Mouse (Mus musculus) layer of hippocampus, postnatal 14 days (tissue): ENCODE measurements around the gene Skida1. TPM values are rescaled to one million over a fixed set of nuclear protein-coding genes. Genes with fewer than 3 reads are reported as not detected.

Experiments
- DNase-seq, 2 experiments: peaks; one replicate each; pipeline ENCODE4 v3.0.0; 2021 to 2022; ENCODE audit warnings: low spot score in 2 of 2, mixed read lengths in 1 of 2
- microRNA-seq, 2 experiments: library from miRNA; unstranded; fragments of <30 nt; microRNA quantifications; one replicate each; pipeline ENCODE4 v1.2.0; 2021
- total RNA-seq, 2 experiments: library from RNA; stranded (reverse); gene quantifications; 2 replicates each; pipeline ENCODE4 v1.2.3; 2021

The Skida1 gene
- total RNA-seq, 2 experiments from 2014 or later, result 15.4 to 16.8 TPM

- no peak for DNase-seq
Measured at GRCm38 (mm10) chr2:18025116-18025515, 23.7 kb downstream of the Skida1 start.

- DNase-seq, result no peak
Measured at GRCm38 (mm10) chr2:18022886-18023285, 26.0 kb downstream of the Skida1 start.

GRCm38 (mm10) chr2:18019122-18019521 lies 29.7 kb downstream of the Skida1 start:
- DNase-seq, result no peak

DNA sequence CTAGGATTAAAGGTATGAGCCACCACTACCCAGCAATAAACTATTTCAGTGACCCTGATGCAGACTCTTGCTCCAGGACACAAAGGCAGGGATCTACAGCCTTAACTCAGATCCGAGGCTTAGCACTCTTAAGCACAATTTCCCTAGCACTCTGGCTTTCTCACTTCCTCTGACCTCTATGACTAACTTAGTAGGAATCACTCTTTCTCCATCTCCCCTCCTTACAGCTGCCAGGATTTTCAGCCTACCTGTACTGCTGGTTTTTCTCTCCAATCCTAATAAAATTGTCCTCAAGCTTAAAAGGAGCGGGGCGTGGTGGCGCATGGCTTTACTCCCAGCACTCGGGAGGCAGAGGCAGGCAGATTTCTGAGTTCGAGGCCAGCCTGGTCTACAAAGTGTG lies 31.5 kb downstream of the Skida1 start:
- DNase-seq, result no peak

GRCm38 (mm10) chr2:18016639-18017038 lies 32.2 kb downstream of the Skida1 start:
- no peak for DNase-seq

DNA sequence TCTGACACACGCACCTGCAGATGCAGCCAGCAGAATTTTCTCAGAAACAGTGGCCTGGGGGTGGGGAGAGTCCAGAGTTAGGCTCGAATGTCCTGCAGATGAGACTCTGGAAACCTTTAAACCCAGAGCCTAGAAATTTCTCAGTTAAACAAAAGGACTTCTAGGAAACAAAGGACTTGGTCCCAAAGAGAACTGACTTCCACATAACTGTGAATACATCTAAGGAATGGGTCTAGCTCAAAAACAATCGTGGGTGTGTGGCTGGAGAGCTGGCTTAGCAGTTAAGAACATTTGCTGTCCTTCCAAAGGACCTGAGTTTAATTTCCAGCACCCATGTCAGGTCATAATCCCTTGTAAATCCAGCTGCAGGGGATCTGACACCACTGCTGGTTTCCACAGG lies 33.3 kb downstream of the Skida1 start:
- DNase-seq, result no peak

DNA sequence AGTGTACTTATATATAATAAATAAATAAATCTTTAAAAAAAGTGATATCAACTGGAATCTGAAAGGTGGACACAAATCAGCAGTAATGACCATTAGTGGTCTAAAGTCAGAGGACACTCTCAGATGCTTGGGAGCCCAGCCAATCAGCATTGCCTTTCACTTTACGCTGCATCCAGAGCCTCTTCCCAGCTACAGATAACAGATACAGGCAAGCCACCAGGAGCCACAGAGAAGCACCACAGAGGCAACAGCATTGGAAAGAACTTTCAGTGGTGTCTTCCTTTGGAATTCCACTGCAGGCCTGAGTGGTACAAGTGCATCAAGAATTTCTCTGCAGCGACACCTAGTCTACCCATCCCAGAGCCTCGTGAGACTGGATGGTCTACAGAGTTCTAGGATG lies 36.0 kb downstream of the Skida1 start:
- no peak for DNase-seq

DNA sequence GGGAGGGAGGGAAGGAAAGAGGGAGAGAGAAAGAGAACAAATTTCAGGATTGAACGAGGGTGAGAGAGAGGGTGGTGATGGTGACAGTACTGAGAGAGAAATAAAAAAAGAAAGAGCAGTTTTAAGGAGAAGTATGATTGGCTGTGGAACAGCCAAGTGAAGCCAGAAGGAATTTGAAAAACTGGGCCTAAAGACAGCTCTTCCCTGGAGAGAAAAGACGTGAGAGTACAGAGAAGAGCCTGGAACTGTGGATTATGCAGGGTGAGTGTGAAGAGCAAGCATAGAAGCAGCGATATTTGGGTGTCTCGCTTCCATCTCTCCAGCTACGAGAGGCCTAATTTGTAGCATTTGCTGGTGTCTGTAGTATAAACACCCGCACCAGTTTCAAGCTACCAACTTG lies 37.6 kb downstream of the Skida1 start:
- no peak for DNase-seq

DNA sequence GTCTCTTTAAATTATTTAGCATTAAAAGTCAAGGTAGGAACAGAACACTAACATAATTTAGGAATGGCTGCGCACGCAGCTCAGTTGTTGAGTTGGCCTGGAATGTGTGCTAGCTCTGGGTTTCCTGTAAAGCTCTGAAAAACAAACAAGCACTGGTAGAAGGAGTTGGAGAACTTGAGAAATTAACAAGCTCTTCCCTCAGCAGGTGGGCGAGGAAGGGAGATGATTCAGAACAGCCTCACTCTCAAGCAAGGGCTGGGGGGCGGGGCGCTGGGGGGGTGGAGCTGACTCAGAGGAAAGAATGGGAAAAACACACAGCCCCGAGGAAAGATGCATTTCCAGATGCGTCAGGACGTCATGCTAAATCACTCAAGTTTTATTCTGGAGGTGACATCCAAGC lies 43.7 kb downstream of the Skida1 start:
- no peak for DNase-seq

DNA sequence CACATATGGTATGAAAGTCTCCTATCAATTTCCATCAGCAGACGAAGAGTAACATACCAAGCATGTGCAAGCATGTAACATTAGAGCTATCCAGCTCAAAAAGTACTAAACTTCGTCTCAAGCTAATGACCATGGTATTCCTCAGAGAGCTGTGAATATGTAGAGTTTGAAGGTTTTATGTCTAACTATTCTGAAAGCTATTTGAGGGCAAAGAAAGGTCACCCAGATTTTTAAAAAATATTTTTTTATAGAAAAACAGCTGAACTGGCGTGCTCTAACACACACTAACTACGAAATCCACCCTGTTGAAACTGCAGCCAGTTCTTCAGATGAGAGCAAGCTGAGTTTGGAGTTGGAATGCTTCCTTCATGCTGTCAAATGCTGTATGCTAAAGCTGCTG lies 44.6 kb downstream of the Skida1 start:
- no peak for DNase-seq

DNA sequence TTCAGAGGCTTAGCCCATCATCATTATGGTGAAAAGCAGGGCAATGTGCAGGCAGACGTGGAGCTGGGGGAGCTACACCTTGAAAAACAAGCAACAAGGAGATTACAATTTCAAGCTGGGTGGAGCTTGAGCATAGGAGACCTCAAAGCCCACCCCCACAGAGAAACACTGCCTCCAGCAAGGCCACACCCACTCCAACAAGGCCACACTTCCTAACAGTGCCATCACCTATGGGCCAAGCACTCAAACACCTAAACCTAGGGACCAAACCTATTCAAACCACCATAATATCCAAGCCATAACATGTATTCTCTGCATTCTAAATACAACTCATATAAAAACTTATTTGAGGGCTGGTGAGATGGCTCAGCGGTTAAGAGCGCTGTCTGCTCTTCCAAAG lies 46.5 kb downstream of the Skida1 start:
- no peak for DNase-seq

DNA sequence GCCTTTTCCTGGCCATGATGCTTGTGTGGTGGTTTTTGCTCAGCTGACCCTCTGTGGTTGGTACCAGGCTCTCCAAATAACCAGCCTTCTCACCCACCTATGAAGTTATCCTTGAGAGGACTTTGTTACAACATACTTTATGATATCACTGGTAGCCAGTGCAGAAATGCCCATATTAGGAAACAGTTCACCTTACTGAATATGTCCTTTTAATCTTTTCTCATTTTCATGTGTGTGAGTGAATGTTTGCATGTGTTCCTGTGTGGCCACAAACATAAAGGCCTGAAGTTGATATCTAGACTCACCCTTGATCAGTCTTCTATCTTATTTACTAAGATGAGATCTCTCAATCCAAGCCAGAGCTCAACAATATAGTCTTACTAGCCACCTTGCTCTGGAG lies 52.0 kb downstream of the Skida1 start, which contains the start of gene H2al2a:
H2al2a (minus strand) TSS at position 101 of the 400 bp plus-strand sequence.
- no peak for DNase-seq

Small RNA genes lying within 50 kb of the gene (microRNA-seq; reads per million reads assigned to microRNA genes)
- gene Mir7655, result 1.1 to 3.7 reads per million in 2 experiments

Other genes with a start within 250 kb of the Skida1 start
- gene H2al2a, start 52.1 kb downstream of the Skida1 start, total RNA-seq, result not detected
- gene A930004D18Rik, start 11.3 kb downstream of the Skida1 start, total RNA-seq, result 1 to 10 TPM; 2.9 to 4.8 TPM
- gene Mllt10, start 6.2 kb upstream of the Skida1 start, total RNA-seq, result 10 to 100 TPM; 51.0 to 63.0 TPM